Mouse (Mus musculus) bone marrow, adult 2 months (tissue): Measurements from ENCODE around the gene Ddah2.

ENCODE experiments used
- CTCF ChIP-seq: fragments of 200-500 bp; IDR thresholded peaks from 2 replicates; pipeline ENCODE4 v1.5.1; 2011; ENCODE audit warnings: low read length, control low read depth; ENCODE audit not compliant: control insufficient read depth, insufficient read depth
- POLR2A ChIP-seq: fragments of 200-500 bp; IDR thresholded peaks from 2 replicates; pipeline ENCODE4 v1.6.1; 2011; ENCODE audit warnings: low read depth, mild to moderate bottlenecking, control low read depth, low read length, borderline replicate concordance; ENCODE audit not compliant: control insufficient read depth

DNA sequence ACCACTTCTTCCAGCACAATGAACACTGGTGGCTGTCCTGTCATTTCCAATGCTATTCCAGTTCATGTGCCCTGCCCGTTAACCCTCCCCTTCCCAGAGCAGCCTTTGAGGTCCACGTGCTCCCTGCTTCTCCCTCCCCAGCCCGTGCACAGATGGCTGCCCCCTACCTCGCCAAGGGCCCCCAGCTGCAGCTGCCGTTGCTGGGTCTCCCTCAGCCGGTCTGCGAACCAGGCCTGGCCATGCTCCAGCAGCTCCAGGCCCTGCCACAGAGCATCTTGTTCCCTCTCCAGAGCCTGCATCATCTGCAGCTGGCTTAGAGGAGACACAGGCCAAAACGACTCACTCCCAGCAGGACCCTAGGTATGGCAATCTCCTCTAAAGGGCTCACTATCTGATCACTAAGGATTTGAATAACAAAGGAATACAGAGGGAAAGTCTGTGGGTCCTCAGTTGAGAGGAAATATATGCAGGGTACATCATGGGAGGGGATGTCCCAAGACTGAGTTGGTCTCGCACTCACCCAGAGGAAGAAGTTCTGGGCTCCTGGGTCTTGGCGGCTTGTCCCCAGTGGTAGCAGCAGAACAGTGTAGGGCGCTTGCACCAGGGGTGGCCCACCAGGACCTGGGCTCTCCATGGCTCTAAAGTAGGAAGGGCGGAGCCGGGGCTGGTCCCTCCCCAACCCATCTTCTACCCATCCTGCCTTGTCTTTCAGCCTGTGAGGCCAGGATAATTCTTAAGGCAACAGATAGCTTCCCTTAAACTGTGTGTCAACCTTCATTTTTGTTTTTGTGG is 31.4 kb upstream of the Ddah2 start, which contains the start of gene Sapcd1:
- no peak for TF ChIP-seq CTCF
- no peak; the same call in 1 of the 2 replicates for TF ChIP-seq POLR2A
